Mouse (Mus musculus) heart, postnatal 0 days (tissue): ENCODE results near the gene Hist1h4m. TPM values are rescaled to one million over a fixed set of nuclear protein-coding genes. Genes with fewer than 3 reads are reported as not detected.
"Not testable (repeated sequence)": the region's sequence is repeated elsewhere in the genome, so short reads cannot be mapped to it uniquely, and the experiment has no call there.

Experiments
- ATAC-seq: fragments of 200-750 bp; cut with Nextera tagmentation; 2 replicates; pipeline ENCODE4 v1.8.0; 2017; ENCODE audit warnings: low read depth, moderate number of reproducible peaks, moderate library complexity; ENCODE audit not compliant: insufficient read depth
- DNase-seq: peaks from one replicate; pipeline ENCODE4 v3.0.0-alpha.2; 2016; ENCODE audit warnings: low spot score
- H3K27ac ChIP-seq: fragments of 300-500 bp; sonication (generic); 2 replicates; pipeline ENCODE4 v1.5.1; 2014; ENCODE audit warnings: low read depth, mild to moderate bottlenecking
- H3K27me3 ChIP-seq: fragments of 300-500 bp; sonication (generic); 2 replicates; pipeline ENCODE4 v1.6.1; 2014; ENCODE audit warnings: low read length, mixed read lengths; ENCODE audit not compliant: control insufficient read depth, insufficient read depth
- H3K36me3 ChIP-seq: fragments of 300-500 bp; sonication (generic); replicated peaks from 2 replicates; pipeline ENCODE4 v1.6.1; 2014; ENCODE audit warnings: low read length, mixed read lengths; ENCODE audit not compliant: control insufficient read depth, insufficient read depth
- H3K4me1 ChIP-seq: fragments of 300-500 bp; sonication (generic); 2 replicates; pipeline ENCODE4 v1.6.1; 2014; ENCODE audit warnings: antibody characterized with exemption; ENCODE audit not compliant: control insufficient read depth, insufficient read depth
- H3K4me2 ChIP-seq: fragments of 300-500 bp; sonication (generic); 2 replicates; pipeline ENCODE4 v1.6.1; 2014; ENCODE audit warnings: low read depth, mild to moderate bottlenecking, low read length, moderate library complexity
- H3K4me3 ChIP-seq: fragments of 300-500 bp; sonication (generic); 2 replicates; pipeline ENCODE4 v1.5.1; 2014; ENCODE audit warnings: low read depth, low read length
- H3K9ac ChIP-seq: fragments of 300-500 bp; sonication (generic); replicated peaks from 2 replicates; pipeline ENCODE4 v1.6.1; 2014; ENCODE audit warnings: low read depth, low read length, mixed read lengths
- H3K9me3 ChIP-seq: fragments of 300-500 bp; sonication (generic); replicated peaks from 2 replicates; pipeline ENCODE4 v1.6.1; 2016; ENCODE audit warnings: low read length; ENCODE audit not compliant: control insufficient read depth
- CTCF ChIP-seq: IDR thresholded peaks from 2 replicates; pipeline ENCODE4 v1.5.1; 2016; ENCODE audit warnings: antibody characterized with exemption, control low read depth, low read depth
- EP300 ChIP-seq: IDR thresholded peaks from 2 replicates; pipeline ENCODE4 v1.6.1; 2016; ENCODE audit warnings: antibody characterized with exemption, low read depth
- WGBS: fragments of 180-500 bp; shearing (Covaris S2); extraction: QIAGEN DNeasy Blood & Tissue Kit; methylation state at CpG from one replicate; pipeline ENCODE4 v1.1.7; 2014; 5-methylcytosine and 5-hydroxymethylcytosine counted together
- microRNA-seq: library from miRNA; unstranded; fragments of <30 nt; microRNA quantifications from one replicate; pipeline ENCODE4, GENCODE M21; 2016
- polyA plus RNA-seq: library from polyadenylated mRNA; unstranded; fragments of >200 nt; fragmentation: Nextera tagmentation; extraction: Ambion mirVana; gene quantifications from 2 replicates; pipeline ENCODE4 v1.2.1, GENCODE M21; 2015
- total RNA-seq: library from RNA; depleted of rRNA; stranded (reverse); fragments of >200 nt; gene quantifications from 2 replicates; pipeline ENCODE4 v1.2.3, GENCODE M21; 2014; ENCODE audit warnings: low replicate concordance; rRNA removed

Gene Hist1h4m
- total and polyA plus RNA-seq, 2 experiments from 2014 or later, result 2.7 TPM; not detected in 1

- DNase-seq (no peak), ATAC-seq (no peak)
- TF ChIP-seq EP300, result no peak
- TF ChIP-seq CTCF, result no peak
- Histone ChIP-seq H3K9ac (no peak overlapping the region), H3K36me3 (no peaks in the 10 kb centered on the region), H3K27me3 (no peaks in the 10 kb centered on the region), H3K4me2 (no peak overlapping the region), H3K4me3 (no peak overlapping the region), H3K27ac (no peak overlapping the region), H3K4me1 (0 out of 2 replicates have a peak, but pooled peaks cover 20% of the 10 kb centered on the region), H3K9me3 (no peaks in the 10 kb centered on the region)
- 44% methylated on average over 8 of the region's 8 CpGs for WGBS
These were observed 36.3 kb downstream of the Hist1h4m start for GRCm38 (mm10) chr13:21847883-21848282.

GRCm38 (mm10) chr13:21850696-21851095 is 39.1 kb downstream of the Hist1h4m start:
- DNase-seq, H3K4me3 ChIP-seq, H3K36me3 ChIP-seq, H3K9ac ChIP-seq, H3K27me3 ChIP-seq, H3K9me3 ChIP-seq, H3K4me2 ChIP-seq, H3K27ac ChIP-seq, ATAC-seq: not testable (repeated sequence)
- H3K4me1 ChIP-seq, result 0 out of 2 replicates have a peak, but pooled peaks cover 20% of the 10 kb centered on the region
- 38% methylated on average over 1 of the region's 1 CpGs for WGBS

DNA sequence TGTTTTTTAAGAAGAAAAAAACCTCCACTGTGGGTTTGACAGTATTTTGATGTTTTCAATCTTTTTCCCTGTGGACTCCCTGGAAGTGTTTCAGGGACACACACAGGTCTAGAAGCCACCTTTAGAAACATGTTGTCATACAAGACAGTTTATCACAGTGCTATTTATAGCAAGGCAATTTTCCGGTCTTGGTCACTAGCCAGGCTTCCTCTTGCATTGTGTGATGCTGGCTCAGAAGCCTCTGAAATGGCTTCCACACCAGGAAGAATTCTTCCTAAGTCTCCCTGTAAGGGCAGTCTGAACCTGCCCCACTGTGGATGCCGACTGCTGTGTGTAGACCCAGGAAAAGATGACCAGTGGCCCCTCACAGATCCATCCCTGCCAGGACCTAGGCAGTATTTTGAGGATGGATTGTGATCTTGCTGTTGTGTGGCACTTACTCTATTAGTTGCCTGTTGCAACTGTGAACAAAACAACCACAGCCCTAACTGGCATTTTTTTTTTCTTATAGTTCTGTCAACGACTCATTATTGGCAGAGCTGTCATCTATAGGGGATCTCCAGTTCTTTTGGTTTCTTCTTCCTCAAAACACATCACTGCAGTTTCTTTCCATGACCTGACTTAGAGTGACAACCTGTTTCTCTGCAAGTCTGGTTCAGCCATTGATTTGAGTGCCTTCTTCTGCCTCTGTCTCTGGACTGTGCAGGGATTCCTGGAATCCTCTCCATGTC is 40.8 kb downstream of the Hist1h4m start:
- 31% methylated on average over 3 of the region's 3 CpGs for WGBS
- Histone ChIP-seq H3K4me1 (0 out of 2 replicates have a peak, but pooled peaks cover 20% of the 10 kb centered on the region), H3K9ac (no peak overlapping the region), H3K4me3 (no peak overlapping the region), H3K36me3 (no peaks in the 10 kb centered on the region), H3K4me2 (no peak overlapping the region), H3K27me3 (no peaks in the 10 kb centered on the region), H3K9me3 (no peaks in the 10 kb centered on the region), H3K27ac (peak overlapping the region; percentile 80)
- TF ChIP-seq EP300, result peak; percentile 63; the same call in 1 of the 2 replicates
- no peak for TF ChIP-seq CTCF
- ATAC-seq (peak; percentile 92), DNase-seq (peak; percentile 87)

DNA sequence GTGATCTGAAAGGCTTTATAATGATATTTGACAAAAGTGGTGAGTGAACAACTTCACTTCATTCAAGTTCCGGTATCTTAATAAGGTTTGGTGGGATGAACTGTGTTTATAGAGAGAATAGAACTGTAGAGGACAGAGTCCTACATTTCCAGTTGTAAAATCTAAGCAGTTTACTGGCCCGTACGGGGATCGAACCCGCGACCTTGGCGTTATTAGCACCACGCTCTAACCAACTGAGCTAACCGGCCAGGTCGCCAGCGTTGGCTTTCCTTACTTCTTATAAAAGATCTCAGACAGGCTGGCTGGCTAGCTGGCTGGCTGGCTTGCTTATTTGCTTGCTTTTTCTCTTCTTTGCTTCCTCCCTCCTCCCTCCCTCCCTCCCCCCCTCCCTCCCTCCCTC is 43.6 kb downstream of the Hist1h4m start:
- Histone ChIP-seq H3K4me1 (0 out of 2 replicates have a peak, but pooled peaks cover 20% of the 10 kb centered on the region), H3K4me2 (peak overlapping the region; percentile 47), H3K9ac (no peak overlapping the region), H3K27me3 (no peaks in the 10 kb centered on the region), H3K36me3 (no peaks in the 10 kb centered on the region), H3K27ac (no peak overlapping the region), H3K9me3 (no peaks in the 10 kb centered on the region), H3K4me3 (peak overlapping the region; percentile 27)
- DNase-seq, result no peak
- ATAC-seq, result no peak
- WGBS, result 9% methylated on average over 11 of the region's 11 CpGs
- TF ChIP-seq EP300 (no peak), CTCF (no peak)

- Histone ChIP-seq H3K27me3 (no peaks in the 10 kb centered on the region), H3K9ac (no peak overlapping the region), H3K4me1 (0 out of 2 replicates have a peak, but pooled peaks cover 18% of the 10 kb centered on the region), H3K4me2 (peak overlapping the region; percentile 47), H3K27ac (no peak overlapping the region), H3K4me3 (peak overlapping the region; percentile 27), H3K9me3 (no peaks in the 10 kb centered on the region), H3K36me3 (no peaks in the 10 kb centered on the region)
- ATAC-seq, result no peak
- peak; percentile 11 for DNase-seq
- TF ChIP-seq EP300 (no peak), CTCF (no peak)
- WGBS, result 9% methylated on average over 15 of the region's 15 CpGs
These were observed 44.2 kb downstream of the Hist1h4m start for GRCm38 (mm10) chr13:21855698-21856162.

DNA sequence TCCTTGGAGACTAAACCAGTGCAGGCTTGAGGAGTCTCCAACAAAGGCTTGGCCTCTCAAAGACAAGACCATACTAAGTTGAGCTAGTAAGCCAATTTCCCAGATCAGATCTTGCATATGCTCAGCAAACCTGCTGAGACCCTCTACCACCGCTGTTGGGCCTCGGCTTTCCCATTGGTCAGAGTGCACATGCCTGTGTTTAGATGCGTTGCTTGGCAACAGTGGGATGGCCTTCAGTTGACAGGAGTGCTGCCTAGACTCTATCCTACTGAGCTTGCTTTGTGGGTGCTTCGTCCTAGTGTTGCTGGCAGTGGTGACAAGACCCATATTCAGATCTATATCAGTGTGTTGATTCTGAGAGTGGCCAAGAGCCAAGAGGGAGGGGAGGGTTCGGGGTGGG is 50.1 kb downstream of the Hist1h4m start:
- Histone ChIP-seq H3K4me3 (no peak overlapping the region), H3K27ac (no peak overlapping the region), H3K9me3 (no peaks in the 10 kb centered on the region), H3K9ac (no peak overlapping the region), H3K27me3 (no peaks in the 10 kb centered on the region), H3K4me2 (no peak overlapping the region), H3K36me3 (no peaks in the 10 kb centered on the region), H3K4me1 (no peaks in the 10 kb centered on the region)
- no peak for TF ChIP-seq EP300
- TF ChIP-seq CTCF, result no peak
- ATAC-seq (no peak), DNase-seq (no peak)
- WGBS, result 22% methylated on average over 5 of the region's 5 CpGs

Small RNAs within 50 kb of the gene (microRNA-seq; reads per million reads assigned to microRNA genes)
- gene Gm19658 (not detected), gene Gm44346 (not detected), gene Gm44466 (not detected)

Other genes starting within 250 kb of the Hist1h4m start
Only the 30 nearest of the 31 such genes appear.
- gene Olfr1364, start 230.0 kb upstream of the Hist1h4m start, total RNA-seq, result not detected in 2 replicates
- not detected in 2 replicates for gene Olfr1364, start 230.0 kb upstream of the Hist1h4m start, polyA plus RNA-seq
- gene Olfr1362, start 197.7 kb upstream of the Hist1h4m start, total RNA-seq, result not detected in 2 replicates
- not detected in 2 replicates for gene Olfr1362, start 197.7 kb upstream of the Hist1h4m start, polyA plus RNA-seq
- gene Olfr11, start 169.2 kb upstream of the Hist1h4m start, total RNA-seq, result not detected in 2 replicates
- gene Olfr11, start 169.2 kb upstream of the Hist1h4m start, polyA plus RNA-seq, result not detected in 2 replicates
- gene Olfr1361, start 148.4 kb upstream of the Hist1h4m start, total RNA-seq, result not detected in 2 replicates
- gene Olfr1361, start 148.4 kb upstream of the Hist1h4m start, polyA plus RNA-seq, result not detected in 2 replicates
- gene Olfr1360, start 134.3 kb upstream of the Hist1h4m start, total RNA-seq, result not detected in 2 replicates
- not detected in 2 replicates for gene Olfr1360, start 134.3 kb upstream of the Hist1h4m start, polyA plus RNA-seq
- gene Olfr1359, start 113.6 kb upstream of the Hist1h4m start, total RNA-seq, result not detected in 2 replicates
- gene Olfr1359, start 113.6 kb upstream of the Hist1h4m start, polyA plus RNA-seq, result not detected in 2 replicates
- gene Hist1h2bl, start 95.6 kb upstream of the Hist1h4m start, total RNA-seq, result 431 and 666 TPM in 2 replicates
- 0.55 and 0.98 TPM in 2 replicates for gene Hist1h2bl, start 95.6 kb upstream of the Hist1h4m start, polyA plus RNA-seq
- 828 and 1,538 TPM in 2 replicates for gene Hist1h2ai, start 95.3 kb upstream of the Hist1h4m start, total RNA-seq
- gene Hist1h2ai, start 95.3 kb upstream of the Hist1h4m start, polyA plus RNA-seq, result 3.6 and 4.3 TPM in 2 replicates
- gene Hist1h3h, start 94.1 kb upstream of the Hist1h4m start, total RNA-seq, result 1,332 and 1,437 TPM in 2 replicates
- 1.8 TPM in 1 of 2 replicates, not detected in the other for gene Hist1h3h, start 94.1 kb upstream of the Hist1h4m start, polyA plus RNA-seq
- gene Hist1h2bm, start 89.7 kb upstream of the Hist1h4m start, total RNA-seq, result 1,438 and 1,618 TPM in 2 replicates
- 0.60 and 0.90 TPM in 2 replicates for gene Hist1h2bm, start 89.7 kb upstream of the Hist1h4m start, polyA plus RNA-seq
- gene Hist1h4j, start 76.7 kb upstream of the Hist1h4m start, total RNA-seq, result 962 and 1,129 TPM in 2 replicates
- 0.20 and 0.27 TPM in 2 replicates for gene Hist1h4j, start 76.7 kb upstream of the Hist1h4m start, polyA plus RNA-seq
- gene Hist1h4k, start 61.2 kb upstream of the Hist1h4m start, total RNA-seq, result 470 and 1,132 TPM in 2 replicates
- 0.55 and 1.4 TPM in 2 replicates for gene Hist1h4k, start 61.2 kb upstream of the Hist1h4m start, polyA plus RNA-seq
- gene Hist1h2ak, start 57.9 kb upstream of the Hist1h4m start, total RNA-seq, result 128 and 633 TPM in 2 replicates
- 10.3 and 10.7 TPM in 2 replicates for gene Hist1h2ak, start 57.9 kb upstream of the Hist1h4m start, polyA plus RNA-seq
- 1,069 and 1,692 TPM in 2 replicates for gene Hist1h2bn, start 57.6 kb upstream of the Hist1h4m start, total RNA-seq
- gene Hist1h2bn, start 57.6 kb upstream of the Hist1h4m start, polyA plus RNA-seq, result 0.94 and 2.5 TPM in 2 replicates
- 356 and 550 TPM in 2 replicates for gene Hist1h1b, start 31.1 kb upstream of the Hist1h4m start, total RNA-seq
- 4.7 and 5.4 TPM in 2 replicates for gene Hist1h1b, start 31.1 kb upstream of the Hist1h4m start, polyA plus RNA-seq
- 602 and 1,805 TPM in 2 replicates for gene Hist1h3i, start 28.4 kb upstream of the Hist1h4m start, total RNA-seq
- 21.5 and 25.8 TPM in 2 replicates for gene Hist1h3i, start 28.4 kb upstream of the Hist1h4m start, polyA plus RNA-seq
- gene Hist1h2an, start 24.5 kb upstream of the Hist1h4m start, total RNA-seq, result 677 and 1,354 TPM in 2 replicates
- gene Hist1h2an, start 24.5 kb upstream of the Hist1h4m start, polyA plus RNA-seq, result 1.8 and 3.3 TPM in 2 replicates
- 250 and 332 TPM in 2 replicates for gene Hist1h2bp, start 24.3 kb upstream of the Hist1h4m start, total RNA-seq
- gene Hist1h2bp, start 24.3 kb upstream of the Hist1h4m start, polyA plus RNA-seq, result 0.34 and 0.55 TPM in 2 replicates
- gene Hist1h2bq, start 1.5 kb upstream of the Hist1h4m start, total RNA-seq, result 1,204 and 1,722 TPM in 2 replicates
- gene Hist1h2bq, start 1.5 kb upstream of the Hist1h4m start, polyA plus RNA-seq, result 5.6 and 6.3 TPM in 2 replicates
- gene Hist1h2ao, start 1.3 kb upstream of the Hist1h4m start, total RNA-seq, result not detected in 2 replicates
- not detected in 2 replicates for gene Hist1h2ao, start 1.3 kb upstream of the Hist1h4m start, polyA plus RNA-seq
- 3,661 and 3,822 TPM in 2 replicates for gene Hist1h4n, start 20.4 kb downstream of the Hist1h4m start, total RNA-seq
- 2.0 and 2.4 TPM in 2 replicates for gene Hist1h4n, start 20.4 kb downstream of the Hist1h4m start, polyA plus RNA-seq
- gene Hist1h2ap, start 21.8 kb downstream of the Hist1h4m start, total RNA-seq, result 1,615 and 1,927 TPM in 2 replicates
- 664 and 726 TPM in 2 replicates for gene Hist1h2ap, start 21.8 kb downstream of the Hist1h4m start, polyA plus RNA-seq
- gene Hist1h2br, start 22.0 kb downstream of the Hist1h4m start, total RNA-seq, result 929 and 1,160 TPM in 2 replicates
- gene Hist1h2br, start 22.0 kb downstream of the Hist1h4m start, polyA plus RNA-seq, result 5.2 and 6.5 TPM in 2 replicates
- 1.1 and 1.7 TPM in 2 replicates for gene Zfp184, start 133.3 kb downstream of the Hist1h4m start, total RNA-seq
- gene Zfp184, start 133.3 kb downstream of the Hist1h4m start, polyA plus RNA-seq, result 2.1 and 2.6 TPM in 2 replicates
- not detected in 2 replicates for gene Pom121l2, start 169.4 kb downstream of the Hist1h4m start, total RNA-seq
- not detected in 2 replicates for gene Pom121l2, start 169.4 kb downstream of the Hist1h4m start, polyA plus RNA-seq
- gene Prss16, start 198.0 kb downstream of the Hist1h4m start, total RNA-seq, result 14.0 TPM in 1 of 2 replicates, not detected in the other
- gene Prss16, start 198.0 kb downstream of the Hist1h4m start, polyA plus RNA-seq, result 0.05 and 0.14 TPM in 2 replicates
- 48.9 and 128 TPM in 2 replicates for gene Hist1h2ah, start 223.8 kb downstream of the Hist1h4m start, total RNA-seq
- 1.9 TPM in 1 of 2 replicates, not detected in the other for gene Hist1h2ah, start 223.8 kb downstream of the Hist1h4m start, polyA plus RNA-seq
- 563 and 573 TPM in 2 replicates for gene Hist1h2bk, start 224.1 kb downstream of the Hist1h4m start, total RNA-seq
- gene Hist1h2bk, start 224.1 kb downstream of the Hist1h4m start, polyA plus RNA-seq, result 0.34 TPM in 1 of 2 replicates, not detected in the other
- gene Hist1h4i, start 229.6 kb downstream of the Hist1h4m start, total RNA-seq, result 29.3 and 34.1 TPM in 2 replicates
- 4.0 and 4.2 TPM in 2 replicates for gene Hist1h4i, start 229.6 kb downstream of the Hist1h4m start, polyA plus RNA-seq
- 658 and 1,026 TPM in 2 replicates for gene Hist1h2ag, start 231.2 kb downstream of the Hist1h4m start, total RNA-seq
- gene Hist1h2ag, start 231.2 kb downstream of the Hist1h4m start, polyA plus RNA-seq, result 7.6 and 7.9 TPM in 2 replicates